Mouse (Mus musculus) induced T-regulatory cell, adult 2 months (primary cell): Measurements from ENCODE around the gene Utp11.

Source experiments
- DNase-seq: peaks from one replicate; pipeline ENCODE4 v3.0.0-alpha.2; 2012; ENCODE audit warnings: low read depth

The Utp11 gene

DNA sequence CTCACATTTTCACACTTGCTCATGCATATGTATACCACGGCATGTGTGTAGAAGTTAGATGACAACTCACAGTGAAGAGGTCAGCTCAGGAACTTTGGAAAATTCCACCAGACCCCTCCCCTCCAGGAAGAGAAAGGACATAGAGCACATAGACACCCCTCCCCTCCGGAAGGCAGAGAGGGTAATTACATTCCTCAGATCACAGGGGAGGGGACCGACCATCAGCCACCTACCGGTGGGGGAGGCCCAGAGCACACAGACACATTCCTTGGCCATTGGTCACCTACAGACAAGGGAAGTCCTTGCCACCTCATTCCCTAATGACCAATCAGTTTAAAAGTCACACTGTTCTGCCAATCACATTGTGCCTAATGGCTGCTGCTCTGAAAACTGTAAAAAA, 61.9 kb downstream of the Utp11 start:
- DNase-seq: no peak
